14 mouse cellular contexts compared by ENCODE assay signal in the genomic region with DNA sequence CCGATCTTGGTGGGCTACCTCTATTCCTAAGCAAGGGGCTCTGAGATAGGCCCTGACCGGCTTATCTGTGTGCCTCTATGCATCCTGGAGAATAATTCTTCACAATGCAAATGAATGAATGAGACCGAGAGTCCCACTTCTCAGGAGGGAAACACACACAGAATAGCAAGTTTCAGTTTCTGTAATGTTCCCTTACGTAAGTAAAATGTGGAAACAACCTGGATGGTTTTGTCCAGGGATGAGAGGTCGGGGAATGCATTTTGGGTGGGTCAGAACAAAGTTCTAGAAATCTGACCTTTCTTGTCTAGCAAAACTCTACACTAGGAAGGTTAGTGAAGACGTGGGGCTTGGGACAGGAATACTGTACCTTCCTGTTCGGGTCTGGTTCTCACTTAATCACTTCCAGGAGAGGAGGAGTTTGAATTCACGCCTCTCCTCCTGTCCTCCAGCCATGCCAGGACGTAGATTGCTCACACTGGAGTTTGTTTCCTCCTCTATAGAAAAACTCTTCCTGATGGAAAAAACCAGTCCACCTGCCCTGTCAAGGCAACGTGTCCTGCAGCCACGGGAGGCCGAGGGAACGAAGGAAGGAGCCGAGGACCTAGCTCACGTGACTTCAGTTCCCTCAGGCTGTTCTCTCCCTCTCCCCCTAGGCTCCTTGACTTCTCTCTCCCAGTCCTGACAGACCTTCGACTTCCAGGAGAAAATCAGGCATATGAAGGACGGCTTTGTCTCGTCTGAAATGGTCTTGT. TPM values are rescaled to one million over a fixed set of nuclear protein-coding genes. Genes with fewer than 3 reads are reported as not detected.
A peak's percentile ranks its signal among the peaks of the same experiment; 100 is the strongest.
DNase-seq lines count a peak whose midpoint lies in the region; ATAC-seq and TF ChIP-seq lines count a peak whose summit lies in the region.
"Had no signal": no experiment of that assay in that cellular context is flagged by ENCODE, and none has a peak within 500 bp of the region (broad histone marks: within the 10 kb centered on the region; RNA-seq: fewer than 3 reads in every experiment).

No protein-coding gene starts in this region.

- peak overlapping the region; percentile 58 for H3K27ac ChIP-seq in heart, adult 2 months
- peak overlapping the region; percentile 51; the same call in 1 of the 2 replicates for H3K27ac ChIP-seq in embryonic facial prominence, embryonic 15.5 days (replicated peaks)
- peak overlapping the region; percentile 13; the same call in 1 of the 2 replicates for H3K27ac ChIP-seq in limb, embryonic 15.5 days
- no peak overlapping the region for H3K27ac ChIP-seq in hindbrain, embryonic 13.5 days
- H3K27ac ChIP-seq: forebrain, embryonic 10.5 days; hindbrain, embryonic 12.5 days had no signal

- no peak overlapping the region for H3K4me3 ChIP-seq in heart, adult 2 months
- H3K4me3 ChIP-seq in embryonic facial prominence, embryonic 15.5 days (replicated peaks): no peak overlapping the region
- H3K4me3 ChIP-seq in limb, embryonic 15.5 days: no peak overlapping the region
- H3K4me3 ChIP-seq in hindbrain, embryonic 13.5 days: no peak overlapping the region
- H3K4me3 ChIP-seq: forebrain, embryonic 10.5 days; hindbrain, embryonic 12.5 days had no signal

- H3K79me2 ChIP-seq in heart, adult 2 months (replicated peaks; ENCODE audit: control insufficient read depth, insufficient read depth, low read length): no peaks in the 10 kb centered on the region

- TF ChIP-seq POLR2A in heart, adult 2 months (IDR thresholded peaks at IDR 0.05; ENCODE audit: insufficient read depth, low read depth, low read length): peak; percentile 40; the same call in 1 of the 2 replicates

- DNase-seq in heart, adult 2 months: no peak
- DNase-seq in heart, postnatal 25 days (ENCODE audit: low spot score): no peak
- DNase-seq in lung, adult 18-20 months: peak; percentile 36 to 53
- no peak for DNase-seq in lung, postnatal 36 days
- DNase-seq: cerebellum, postnatal 10 days; gastrocnemius, postnatal 25 days; lung, embryonic 14.5 days had no signal

- H3K9me3 ChIP-seq in embryonic facial prominence, embryonic 15.5 days (replicated peaks): no peaks in the 10 kb centered on the region
- no peaks in the 10 kb centered on the region for H3K9me3 ChIP-seq in limb, embryonic 15.5 days
- no peaks in the 10 kb centered on the region for H3K9me3 ChIP-seq in hindbrain, embryonic 13.5 days
- H3K9me3 ChIP-seq: forebrain, embryonic 10.5 days; hindbrain, embryonic 12.5 days had no signal

- 49% methylated on average over 18 of the region's 18 CpGs for WGBS in heart, adult 2 months
- 55% methylated on average over 18 of the region's 18 CpGs for WGBS in embryonic facial prominence, embryonic 15.5 days
- WGBS in limb, embryonic 15.5 days: 58% methylated on average over 18 of the region's 18 CpGs
- WGBS in hindbrain, embryonic 13.5 days: 85% methylated on average over 18 of the region's 18 CpGs

- ATAC-seq in embryonic facial prominence, embryonic 15.5 days (ENCODE audit: insufficient number of reproducible peaks, low FRiP score, low TSS enrichment, low read depth): no peak
- ATAC-seq in limb, embryonic 15.5 days (ENCODE audit: insufficient number of reproducible peaks, low FRiP score, low TSS enrichment, low read depth): no peak
- ATAC-seq in CD4-positive, CD25-positive, alpha-beta regulatory T cell, adult 4 months: no peak
- no peak for ATAC-seq in hindbrain, embryonic 13.5 days (ENCODE audit: low FRiP score)

- H3K4me2 ChIP-seq in embryonic facial prominence, embryonic 15.5 days (replicated peaks): no peak overlapping the region
- no peak overlapping the region for H3K4me2 ChIP-seq in limb, embryonic 15.5 days
- H3K4me2 ChIP-seq in hindbrain, embryonic 13.5 days: no peak overlapping the region
- H3K4me2 ChIP-seq: hindbrain, embryonic 12.5 days; lung, embryonic 14.5 days; midbrain, embryonic 11.5 days had no signal

- H3K4me1 ChIP-seq in heart, adult 2 months (ENCODE audit: control insufficient read depth, insufficient read depth, low read length): peaks cover 21% of the 10 kb centered on the region
- peaks cover 29% of the 10 kb centered on the region for H3K4me1 ChIP-seq in embryonic facial prominence, embryonic 15.5 days
- H3K4me1 ChIP-seq in limb, embryonic 15.5 days: peaks cover 36% of the 10 kb centered on the region
- peaks cover 21% of the 10 kb centered on the region for H3K4me1 ChIP-seq in hindbrain, embryonic 13.5 days (replicated peaks)

- H3K27me3 ChIP-seq in heart, adult 2 months (ENCODE audit: control insufficient read depth, insufficient read depth, low read length): no peaks in the 10 kb centered on the region
- no peaks in the 10 kb centered on the region for H3K27me3 ChIP-seq in embryonic facial prominence, embryonic 15.5 days
- H3K27me3 ChIP-seq in limb, embryonic 15.5 days: no peaks in the 10 kb centered on the region
- H3K27me3 ChIP-seq in hindbrain, embryonic 13.5 days: no peaks in the 10 kb centered on the region
- H3K27me3 ChIP-seq: hindbrain, embryonic 12.5 days had no signal

- intact Hi-C loops in heart, adult 2 months (cut with DNase I): no loop called here
- intact Hi-C loops in heart, postnatal 25 days (cut with DNase I): no loop called here

- TF ChIP-seq CTCF in heart, adult 2 months (IDR thresholded peaks at IDR 0.05): no peak

- TF ChIP-seq EP300 in heart, adult 2 months (IDR thresholded peaks at IDR 0.05; ENCODE audit: insufficient read depth, low read depth, low read length): 0 out of 2 replicates have a peak, but pooled peaks have one; percentile 22

- H3K9ac ChIP-seq in heart, adult 2 months (ENCODE audit: low read depth, low read length): no peak overlapping the region
- H3K9ac ChIP-seq in embryonic facial prominence, embryonic 15.5 days: no peak overlapping the region
- no peak overlapping the region for H3K9ac ChIP-seq in limb, embryonic 15.5 days
- H3K9ac ChIP-seq in hindbrain, embryonic 13.5 days: no peak overlapping the region
- H3K9ac ChIP-seq: hindbrain, embryonic 12.5 days; lung, embryonic 14.5 days had no signal

- H3K36me3 ChIP-seq in heart, adult 2 months (ENCODE audit: control insufficient read depth, insufficient read depth, low read length): peaks cover 29% of the 10 kb centered on the region
- peaks cover 34% of the 10 kb centered on the region for H3K36me3 ChIP-seq in embryonic facial prominence, embryonic 15.5 days
- H3K36me3 ChIP-seq in limb, embryonic 15.5 days: peaks cover 56% of the 10 kb centered on the region
- H3K36me3 ChIP-seq in hindbrain, embryonic 13.5 days: peaks cover 52% of the 10 kb centered on the region

RNA-seq across cellular contexts. Expression of a gene that starts 5.3 kb away (rescaled TPM):
- 10 to 100 TPM; 65.7 to 80.3 TPM for total RNA-seq in heart, adult 2 months (2021)
- polyA plus RNA-seq in heart, adult 2 months (2012; rRNA removed): 86.0 and 106 TPM in 2 replicates
- 10 to 100 TPM; 40.8 to 42.7 TPM for total RNA-seq in heart, postnatal 25 days (2021)
- 144 and 152 TPM in 2 replicates for polyA plus RNA-seq in embryonic facial prominence, embryonic 15.5 days (2015; fragmentation: Nextera tagmentation; extraction: Ambion mirVana)
- polyA plus RNA-seq in limb, embryonic 15.5 days (2015; fragmentation: Nextera tagmentation; extraction: Ambion mirVana): 139 and 155 TPM in 2 replicates
- 100 to 1,000 TPM; 643 to 660 TPM for polyA plus RNA-seq in CD4-positive, CD25-positive, alpha-beta regulatory T cell, adult 4 months (2017; shearing (Covaris generic))
- polyA plus RNA-seq in hindbrain, embryonic 13.5 days (2015; fragmentation: Nextera tagmentation; extraction: Ambion mirVana): 55.3 and 60.7 TPM in 2 replicates

Comparison
In these comparisons a context has a peak if more than half of its experiments do, and no peak if none do; other contexts are left out.
1. DNase-seq: peak in lung, adult 18-20 months (2 of 2); none in heart, adult 2 months (0 of 2), heart, postnatal 25 days (single experiment) and lung, postnatal 36 days (single experiment).